Mouse (Mus musculus): ENCODE data around the gene Foxr1. TPM values are rescaled to one million over a fixed set of nuclear protein-coding genes. Genes with fewer than 3 reads are reported as not detected.
"Not testable (repeated sequence)": the region's sequence is repeated elsewhere in the genome, so short reads cannot be mapped to it uniquely, and the experiment has no call there.

Foxr1 gene
- polyA plus RNA-seq, 1 experiment from 2014 or later: not detected

- H3K4me2 ChIP-seq (ENCODE audit: low read depth, low read length); H3K4me1 ChIP-seq (ENCODE audit: control insufficient read depth, insufficient read depth, low read length); H3K36me3 ChIP-seq (replicated peaks; ENCODE audit: control insufficient read depth, insufficient read depth, low read depth, low read length); H3K4me3 ChIP-seq (ENCODE audit: low read depth, low read length); H3K9ac ChIP-seq (replicated peaks; ENCODE audit: low read length); H3K9me3 ChIP-seq (replicated peaks; ENCODE audit: control insufficient read depth, low read length); ATAC-seq (replicated peaks; ENCODE audit: insufficient number of reproducible peaks, low FRiP score, low TSS enrichment, low read depth); H3K27me3 ChIP-seq (ENCODE audit: control insufficient read depth, insufficient read depth, low read length); DNase-seq (ENCODE audit: low spot score); H3K27ac ChIP-seq (replicated peaks; ENCODE audit: low read depth, low read length): not testable (repeated sequence)
- WGBS: 88% methylated on average over 7 of the region's 7 CpGs
Measured at GRCm38 (mm10) chr9:44444402-44445025, 3.6 kb upstream of the Foxr1 start.

- H3K9ac ChIP-seq (replicated peaks; ENCODE audit: low read length): no peak overlapping the region
- WGBS: 80% methylated on average over 6 of the region's 6 CpGs
- ATAC-seq (replicated peaks; ENCODE audit: insufficient number of reproducible peaks, low FRiP score, low TSS enrichment, low read depth): no peak
- H3K4me2 ChIP-seq (ENCODE audit: low read depth, low read length): no peak overlapping the region
- H3K4me1 ChIP-seq (ENCODE audit: control insufficient read depth, insufficient read depth, low read length): peaks cover 2% of the 10 kb centered on the region; the same call in 1 of the 2 replicates
- no peaks in the 10 kb centered on the region for H3K36me3 ChIP-seq (replicated peaks; ENCODE audit: control insufficient read depth, insufficient read depth, low read depth, low read length)
- no peak overlapping the region for H3K4me3 ChIP-seq (ENCODE audit: low read depth, low read length)
- DNase-seq (ENCODE audit: low spot score): no peak
- H3K27ac ChIP-seq (replicated peaks; ENCODE audit: low read depth, low read length): no peak overlapping the region
- H3K27me3 ChIP-seq (ENCODE audit: control insufficient read depth, insufficient read depth, low read length): no peaks in the 10 kb centered on the region
- H3K9me3 ChIP-seq (replicated peaks; ENCODE audit: control insufficient read depth, low read length): no peaks in the 10 kb centered on the region
Measured at GRCm38 (mm10) chr9:44435747-44436146, 5.2 kb downstream of the Foxr1 start.

- Histone ChIP-seq H3K4me1 (ENCODE audit: control insufficient read depth, insufficient read depth, low read length) (peaks cover 2% of the 10 kb centered on the region; the same call in 1 of the 2 replicates), H3K4me2 (ENCODE audit: low read depth, low read length) (no peak overlapping the region), H3K4me3 (ENCODE audit: low read depth, low read length) (no peak overlapping the region), H3K36me3 (replicated peaks; ENCODE audit: control insufficient read depth, insufficient read depth, low read depth, low read length) (no peaks in the 10 kb centered on the region), H3K9me3 (replicated peaks; ENCODE audit: control insufficient read depth, low read length) (no peaks in the 10 kb centered on the region), H3K27ac (replicated peaks; ENCODE audit: low read depth, low read length) (no peak overlapping the region), H3K27me3 (ENCODE audit: control insufficient read depth, insufficient read depth, low read length) (no peaks in the 10 kb centered on the region), H3K9ac (replicated peaks; ENCODE audit: low read length) (no peak overlapping the region)
- DNase-seq (ENCODE audit: low spot score) (no peak), ATAC-seq (replicated peaks; ENCODE audit: insufficient number of reproducible peaks, low FRiP score, low TSS enrichment, low read depth) (no peak)
- WGBS: 56% methylated on average over 5 of the region's 5 CpGs
Measured at GRCm38 (mm10) chr9:44432577-44433185, 8.3 kb downstream of the Foxr1 start.

GRCm38 (mm10) chr9:44423576-44423975, 17.4 kb downstream of the Foxr1 start:
- Histone ChIP-seq H3K4me2 (ENCODE audit: low read depth, low read length) (no peak overlapping the region), H3K9ac (replicated peaks; ENCODE audit: low read length) (no peak overlapping the region), H3K4me1 (ENCODE audit: control insufficient read depth, insufficient read depth, low read length) (no peaks in the 10 kb centered on the region), H3K9me3 (replicated peaks; ENCODE audit: control insufficient read depth, low read length) (no peaks in the 10 kb centered on the region), H3K36me3 (replicated peaks; ENCODE audit: control insufficient read depth, insufficient read depth, low read depth, low read length) (no peaks in the 10 kb centered on the region), H3K4me3 (ENCODE audit: low read depth, low read length) (no peak overlapping the region), H3K27ac (replicated peaks; ENCODE audit: low read depth, low read length) (no peak overlapping the region), H3K27me3 (ENCODE audit: control insufficient read depth, insufficient read depth, low read length) (no peaks in the 10 kb centered on the region)
- 87% methylated on average over 4 of the region's 4 CpGs for WGBS
- ATAC-seq (replicated peaks; ENCODE audit: insufficient number of reproducible peaks, low FRiP score, low TSS enrichment, low read depth) (no peak), DNase-seq (ENCODE audit: low spot score) (no peak)

GRCm38 (mm10) chr9:44420280-44420898, 20.5 kb downstream of the Foxr1 start:
- WGBS: 83% methylated on average over 5 of the region's 5 CpGs
- no peak for DNase-seq (ENCODE audit: low spot score)

GRCm38 (mm10) chr9:44419730-44420129, 21.2 kb downstream of the Foxr1 start:
- not testable (repeated sequence) for ATAC-seq (replicated peaks; ENCODE audit: insufficient number of reproducible peaks, low FRiP score, low TSS enrichment, low read depth); DNase-seq (ENCODE audit: low spot score)
- 93% methylated on average over 9 of the region's 9 CpGs for WGBS

More at GRCm38 (mm10) chr9:44420280-44420898, 20.5 kb downstream of the Foxr1 start:
- no peaks in the 10 kb centered on the region; the same call in 1 of the 2 replicates for H3K36me3 ChIP-seq (replicated peaks; ENCODE audit: control insufficient read depth, insufficient read depth, low read depth, low read length)
- no peaks in the 10 kb centered on the region for H3K9me3 ChIP-seq (replicated peaks; ENCODE audit: control insufficient read depth, low read length)
- H3K27ac ChIP-seq (replicated peaks; ENCODE audit: low read depth, low read length): no peak overlapping the region
- no peaks in the 10 kb centered on the region for H3K4me1 ChIP-seq (ENCODE audit: control insufficient read depth, insufficient read depth, low read length)
- no peak overlapping the region for H3K4me3 ChIP-seq (ENCODE audit: low read depth, low read length)
- ATAC-seq (replicated peaks; ENCODE audit: insufficient number of reproducible peaks, low FRiP score, low TSS enrichment, low read depth): no peak
- H3K9ac ChIP-seq (replicated peaks; ENCODE audit: low read length): no peak overlapping the region
- H3K4me2 ChIP-seq (ENCODE audit: low read depth, low read length): no peak overlapping the region
- no peaks in the 10 kb centered on the region for H3K27me3 ChIP-seq (ENCODE audit: control insufficient read depth, insufficient read depth, low read length)

GRCm38 (mm10) chr9:44418519-44419385, 22.2 kb downstream of the Foxr1 start, which contains the start of gene Ccdc84:
TSS of gene Ccdc84 (minus strand) at chr9:44418569.
- no peaks in the 10 kb centered on the region for H3K9me3 ChIP-seq (replicated peaks; ENCODE audit: control insufficient read depth, low read length)
- ATAC-seq (replicated peaks; ENCODE audit: insufficient number of reproducible peaks, low FRiP score, low TSS enrichment, low read depth) (no peak), DNase-seq (ENCODE audit: low spot score) (no peak)
- H3K36me3 ChIP-seq (replicated peaks; ENCODE audit: control insufficient read depth, insufficient read depth, low read depth, low read length): no peaks in the 10 kb centered on the region; the same call in 1 of the 2 replicates
- H3K4me3 ChIP-seq (ENCODE audit: low read depth, low read length): peak within 1 kb of the TSS; percentile 84
- H3K9ac ChIP-seq (replicated peaks; ENCODE audit: low read length): peak within 1 kb of the TSS; percentile 74
- peak within 1 kb of the TSS; percentile 93 for H3K4me2 ChIP-seq (ENCODE audit: low read depth, low read length)
- 80% methylated on average over 14 of the region's 14 CpGs for WGBS
- H3K4me1 ChIP-seq (ENCODE audit: control insufficient read depth, insufficient read depth, low read length): no peaks in the 10 kb centered on the region
- peak within 1 kb of the TSS; percentile 48; the same call in 1 of the 2 replicates for H3K27ac ChIP-seq (replicated peaks; ENCODE audit: low read depth, low read length)
- H3K27me3 ChIP-seq (ENCODE audit: control insufficient read depth, insufficient read depth, low read length): no peaks in the 10 kb centered on the region

More at GRCm38 (mm10) chr9:44419730-44420129, 21.2 kb downstream of the Foxr1 start:
- H3K9ac ChIP-seq (replicated peaks; ENCODE audit: low read length); H3K4me2 ChIP-seq (ENCODE audit: low read depth, low read length); H3K4me3 ChIP-seq (ENCODE audit: low read depth, low read length); H3K9me3 ChIP-seq (replicated peaks; ENCODE audit: control insufficient read depth, low read length); H3K27ac ChIP-seq (replicated peaks; ENCODE audit: low read depth, low read length); H3K27me3 ChIP-seq (ENCODE audit: control insufficient read depth, insufficient read depth, low read length); H3K4me1 ChIP-seq (ENCODE audit: control insufficient read depth, insufficient read depth, low read length); H3K36me3 ChIP-seq (replicated peaks; ENCODE audit: control insufficient read depth, insufficient read depth, low read depth, low read length): not testable (repeated sequence)
